Mouse (Mus musculus) lung, embryonic 14.5 days (tissue): ENCODE measurements around the gene Cryge. TPM values are rescaled to one million over a fixed set of nuclear protein-coding genes. Genes with fewer than 3 reads are reported as not detected.

Source experiments
- ATAC-seq: fragments of 200-750 bp; cut with Nextera tagmentation; 2 replicates; pipeline ENCODE4 v1.8.0; 2017; ENCODE audit warnings: mild to moderate bottlenecking, moderate TSS enrichment, moderate library complexity; ENCODE audit not compliant: insufficient read depth
- DNase-seq: peaks from one replicate; pipeline ENCODE4 v3.0.0-alpha.2; 2015
- H3K27ac ChIP-seq: fragments of 300-500 bp; sonication (generic); 2 replicates; pipeline ENCODE4 v1.5.1; 2014; ENCODE audit warnings: low read depth, mild to moderate bottlenecking, moderate library complexity
- H3K27me3 ChIP-seq: fragments of 300-500 bp; sonication (generic); 2 replicates; pipeline ENCODE4 v1.6.1; 2014; ENCODE audit warnings: low read length, control low read depth; ENCODE audit not compliant: insufficient read depth
- H3K36me3 ChIP-seq: fragments of 300-500 bp; sonication (generic); 2 replicates; pipeline ENCODE4 v1.6.1; 2014; ENCODE audit warnings: control low read depth; ENCODE audit not compliant: insufficient read depth
- H3K4me1 ChIP-seq: fragments of 300-500 bp; sonication (generic); 2 replicates; pipeline ENCODE4 v1.6.1; 2014; ENCODE audit warnings: antibody characterized with exemption, control low read depth; ENCODE audit not compliant: insufficient read depth
- H3K4me2 ChIP-seq: fragments of 300-500 bp; sonication (generic); 2 replicates; pipeline ENCODE4 v1.6.1; 2014; ENCODE audit warnings: mild to moderate bottlenecking
- H3K4me3 ChIP-seq: fragments of 300-500 bp; sonication (generic); 2 replicates; pipeline ENCODE4 v1.5.1; 2014; ENCODE audit warnings: low read depth, low read length
- H3K9ac ChIP-seq: fragments of 300-500 bp; sonication (generic); 2 replicates; pipeline ENCODE4 v1.6.1; 2014
- H3K9me3 ChIP-seq: fragments of 300-500 bp; sonication (generic); 2 replicates; pipeline ENCODE4 v1.6.1; 2016; ENCODE audit warnings: low read depth, low read length, control low read depth
- CTCF ChIP-seq: IDR thresholded peaks from 2 replicates; pipeline ENCODE4 v1.5.1; 2016; ENCODE audit warnings: antibody characterized with exemption, low read depth
- whole genome bisulfite sequencing: fragments of 180-500 bp; shearing (Covaris S2); extraction: QIAGEN DNeasy Blood & Tissue Kit; methylation state at CpG from one replicate; pipeline ENCODE4 v1.1.7; 2014; 5-methylcytosine and 5-hydroxymethylcytosine counted together
- polyA plus RNA-seq: library from polyadenylated mRNA; unstranded; fragments of >200 nt; fragmentation: Nextera tagmentation; extraction: Ambion mirVana; gene quantifications from 2 replicates; pipeline ENCODE4 v1.2.1, GENCODE M21; 2014

The Cryge gene
- polyA plus RNA-seq, 1 experiment from 2014 or later = not detected

GRCm38 (mm10) chr1:65032641-65033040 lies 18.3 kb downstream of the Cryge start, which contains the start of gene Akr1cl:
TSS of gene Akr1cl (minus strand) at chr1:65032759.
- Histone ChIP-seq H3K9me3 (no peaks in the 10 kb centered on the region), H3K9ac (no peak within 1 kb of the TSS), H3K4me1 (no peaks in the 10 kb centered on the region), H3K36me3 (no peaks in the 10 kb centered on the region), H3K4me2 (no peak within 1 kb of the TSS), H3K27ac (no peak within 1 kb of the TSS), H3K27me3 (no peaks in the 10 kb centered on the region), H3K4me3 (no peak within 1 kb of the TSS)
- TF ChIP-seq CTCF = no peak
- no peak for ATAC-seq
- DNase-seq = no peak

GRCm38 (mm10) chr1:65028206-65028605 lies 22.7 kb downstream of the Cryge start:
- DNase-seq (no peak), ATAC-seq (no peak)
- Histone ChIP-seq H3K9me3 (no peaks in the 10 kb centered on the region), H3K4me2 (no peak overlapping the region), H3K4me3 (no peak overlapping the region), H3K36me3 (no peaks in the 10 kb centered on the region), H3K9ac (no peak overlapping the region), H3K27me3 (no peaks in the 10 kb centered on the region), H3K27ac (no peak overlapping the region), H3K4me1 (no peaks in the 10 kb centered on the region)
- WGBS = 63% methylated on average over 9 of the region's 9 CpGs
- TF ChIP-seq CTCF = no peak

- no peak for TF ChIP-seq CTCF
- Histone ChIP-seq H3K4me1 (no peaks in the 10 kb centered on the region), H3K4me2 (no peak overlapping the region), H3K9me3 (no peaks in the 10 kb centered on the region), H3K9ac (no peak overlapping the region), H3K4me3 (no peak overlapping the region), H3K36me3 (no peaks in the 10 kb centered on the region), H3K27me3 (no peaks in the 10 kb centered on the region), H3K27ac (no peak overlapping the region)
- 69% methylated on average over 4 of the region's 4 CpGs for WGBS
- DNase-seq (no peak), ATAC-seq (no peak)
These were observed 38.2 kb downstream of the Cryge start for GRCm38 (mm10) chr1:65012726-65013125.

- Histone ChIP-seq H3K4me2 (no peak overlapping the region), H3K27ac (no peak overlapping the region), H3K36me3 (no peaks in the 10 kb centered on the region), H3K27me3 (no peaks in the 10 kb centered on the region), H3K4me1 (no peaks in the 10 kb centered on the region), H3K4me3 (no peak overlapping the region), H3K9ac (no peak overlapping the region), H3K9me3 (no peaks in the 10 kb centered on the region)
- ATAC-seq = peak; percentile 85
- peak; percentile 96 for TF ChIP-seq CTCF
- DNase-seq = peak; percentile 94
- WGBS = 8% methylated on average over 9 of the region's 9 CpGs
These were observed 40.8 kb downstream of the Cryge start for GRCm38 (mm10) chr1:65010153-65010552.

- Histone ChIP-seq H3K27me3 (no peaks in the 10 kb centered on the region), H3K27ac (no peak overlapping the region), H3K4me2 (no peak overlapping the region), H3K9ac (no peak overlapping the region), H3K36me3 (no peaks in the 10 kb centered on the region), H3K4me3 (no peak overlapping the region), H3K4me1 (no peaks in the 10 kb centered on the region), H3K9me3 (no peaks in the 10 kb centered on the region)
- ATAC-seq = no peak
- 84% methylated on average over 6 of the region's 6 CpGs for WGBS
- TF ChIP-seq CTCF = no peak
- DNase-seq = no peak
These were observed 45.4 kb downstream of the Cryge start for GRCm38 (mm10) chr1:65005575-65005974.

GRCm38 (mm10) chr1:65004526-65004925 lies 46.4 kb downstream of the Cryge start:
- Histone ChIP-seq H3K4me3 (no peak overlapping the region), H3K27me3 (no peaks in the 10 kb centered on the region), H3K4me2 (no peak overlapping the region), H3K9ac (no peak overlapping the region), H3K36me3 (no peaks in the 10 kb centered on the region), H3K4me1 (no peaks in the 10 kb centered on the region), H3K27ac (no peak overlapping the region), H3K9me3 (no peaks in the 10 kb centered on the region)
- no peak for TF ChIP-seq CTCF
- WGBS = 61% methylated on average over 4 of the region's 4 CpGs
- no peak for ATAC-seq
- no peak for DNase-seq

Other genes with a start within 250 kb of the Cryge start
- 8.1 and 9.2 TPM in 2 replicates for gene Plekhm3, start 94.3 kb downstream of the Cryge start, polyA plus RNA-seq
- gene Akr1cl, start 18.4 kb downstream of the Cryge start, polyA plus RNA-seq = 0.17 TPM in 1 of 2 replicates, not detected in the other
- gene Crygd, start 12.3 kb upstream of the Cryge start, polyA plus RNA-seq = not detected in 2 replicates
- gene Crygc, start 22.5 kb upstream of the Cryge start, polyA plus RNA-seq = not detected in 2 replicates
- not detected in 2 replicates for gene Crygb, start 31.1 kb upstream of the Cryge start, polyA plus RNA-seq
- gene Cryga, start 52.2 kb upstream of the Cryge start, polyA plus RNA-seq = not detected in 2 replicates
- not detected in 2 replicates for gene Gm28845, start 68.4 kb upstream of the Cryge start, polyA plus RNA-seq
- gene D630023F18Rik, start 72.1 kb upstream of the Cryge start, polyA plus RNA-seq = 0.14 TPM in 1 of 2 replicates, not detected in the other
- 113 and 114 TPM in 2 replicates for gene Idh1, start 135.4 kb upstream of the Cryge start, polyA plus RNA-seq
- 14.4 and 15.5 TPM in 2 replicates for gene Pikfyve, start 135.5 kb upstream of the Cryge start, polyA plus RNA-seq
- 0.07 TPM in 1 of 2 replicates, not detected in the other for gene Pth2r, start 230.9 kb upstream of the Cryge start, polyA plus RNA-seq